Mouse (Mus musculus): Measurements from ENCODE around the gene Cecr2. TPM values are rescaled to one million over a fixed set of nuclear protein-coding genes. Genes with fewer than 3 reads are reported as not detected.
A peak's percentile ranks its signal among the peaks of the same experiment; 100 is the strongest.

The Cecr2 gene
- polyA plus RNA-seq, 1 experiment from 2014 or later, result 4.0 TPM

- H3K27ac ChIP-seq (ENCODE audit: low read length), result no peak overlapping the region
- H3K4me2 ChIP-seq (ENCODE audit: low read length), result no peak overlapping the region
- no peak overlapping the region for H3K4me3 ChIP-seq (replicated peaks; ENCODE audit: low read length)
- H3K9ac ChIP-seq (replicated peaks; ENCODE audit: low read depth, low read length), result no peak overlapping the region
- H3K4me1 ChIP-seq (replicated peaks; ENCODE audit: control insufficient read depth, insufficient read depth, low read length), result no peaks in the 10 kb centered on the region
- no peaks in the 10 kb centered on the region for H3K9me3 ChIP-seq (ENCODE audit: control insufficient read depth, low read length)
- ATAC-seq, result no peak
- H3K27me3 ChIP-seq (replicated peaks; ENCODE audit: control insufficient read depth, insufficient read depth, low read length), result no peaks in the 10 kb centered on the region
- H3K36me3 ChIP-seq (ENCODE audit: control insufficient read depth, insufficient read depth), result peaks cover 3% of the 10 kb centered on the region; the same call in 1 of the 2 replicates
- WGBS, result 82% methylated on average over 2 of the region's 2 CpGs
Measured at GRCm38 (mm10) chr6:120743130-120743529, 77.0 kb downstream of the Cecr2 start.

GRCm38 (mm10) chr6:120744266-120744665 is 78.1 kb downstream of the Cecr2 start:
- 92% methylated on average over 7 of the region's 7 CpGs for WGBS
- Histone ChIP-seq H3K27ac (ENCODE audit: low read length) (no peak overlapping the region), H3K36me3 (ENCODE audit: control insufficient read depth, insufficient read depth) (no peaks in the 10 kb centered on the region), H3K27me3 (replicated peaks; ENCODE audit: control insufficient read depth, insufficient read depth, low read length) (no peaks in the 10 kb centered on the region), H3K9ac (replicated peaks; ENCODE audit: low read depth, low read length) (no peak overlapping the region), H3K4me2 (ENCODE audit: low read length) (no peak overlapping the region), H3K4me3 (replicated peaks; ENCODE audit: low read length) (no peak overlapping the region), H3K9me3 (ENCODE audit: control insufficient read depth, low read length) (no peaks in the 10 kb centered on the region), H3K4me1 (replicated peaks; ENCODE audit: control insufficient read depth, insufficient read depth, low read length) (no peaks in the 10 kb centered on the region)
- ATAC-seq, result no peak

GRCm38 (mm10) chr6:120746416-120746815 is 80.2 kb downstream of the Cecr2 start:
- no peak for ATAC-seq
- Histone ChIP-seq H3K36me3 (ENCODE audit: control insufficient read depth, insufficient read depth) (peaks cover 2% of the 10 kb centered on the region; the same call in 1 of the 2 replicates), H3K4me2 (ENCODE audit: low read length) (no peak overlapping the region), H3K9me3 (ENCODE audit: control insufficient read depth, low read length) (no peaks in the 10 kb centered on the region), H3K9ac (replicated peaks; ENCODE audit: low read depth, low read length) (no peak overlapping the region), H3K4me1 (replicated peaks; ENCODE audit: control insufficient read depth, insufficient read depth, low read length) (no peaks in the 10 kb centered on the region), H3K27ac (ENCODE audit: low read length) (no peak overlapping the region), H3K27me3 (replicated peaks; ENCODE audit: control insufficient read depth, insufficient read depth, low read length) (no peaks in the 10 kb centered on the region), H3K4me3 (replicated peaks; ENCODE audit: low read length) (no peak overlapping the region)
- WGBS, result 91% methylated on average over 2 of the region's 2 CpGs

- no peak overlapping the region for H3K4me2 ChIP-seq (ENCODE audit: low read length)
- WGBS, result 91% methylated on average over 2 of the region's 2 CpGs
- H3K27ac ChIP-seq (ENCODE audit: low read length), result no peak overlapping the region
- H3K4me1 ChIP-seq (replicated peaks; ENCODE audit: control insufficient read depth, insufficient read depth, low read length), result no peaks in the 10 kb centered on the region
- no peak for ATAC-seq
- no peaks in the 10 kb centered on the region for H3K27me3 ChIP-seq (replicated peaks; ENCODE audit: control insufficient read depth, insufficient read depth, low read length)
- H3K4me3 ChIP-seq (replicated peaks; ENCODE audit: low read length), result no peak overlapping the region
- no peaks in the 10 kb centered on the region for H3K9me3 ChIP-seq (ENCODE audit: control insufficient read depth, low read length)
- no peak overlapping the region for H3K9ac ChIP-seq (replicated peaks; ENCODE audit: low read depth, low read length)
- peaks cover 24% of the 10 kb centered on the region for H3K36me3 ChIP-seq (ENCODE audit: control insufficient read depth, insufficient read depth)
Measured at GRCm38 (mm10) chr6:120761151-120761550, 95.0 kb downstream of the Cecr2 start.

GRCm38 (mm10) chr6:120769972-120770371 is 103.8 kb downstream of the Cecr2 start:
- Histone ChIP-seq H3K27me3 (replicated peaks; ENCODE audit: control insufficient read depth, insufficient read depth, low read length) (no peaks in the 10 kb centered on the region), H3K4me3 (replicated peaks; ENCODE audit: low read length) (no peak overlapping the region), H3K4me2 (ENCODE audit: low read length) (no peak overlapping the region), H3K9me3 (ENCODE audit: control insufficient read depth, low read length) (no peaks in the 10 kb centered on the region), H3K9ac (replicated peaks; ENCODE audit: low read depth, low read length) (no peak overlapping the region), H3K4me1 (replicated peaks; ENCODE audit: control insufficient read depth, insufficient read depth, low read length) (peaks cover 12% of the 10 kb centered on the region), H3K27ac (ENCODE audit: low read length) (no peak overlapping the region), H3K36me3 (ENCODE audit: control insufficient read depth, insufficient read depth) (peaks cover 6% of the 10 kb centered on the region)
- ATAC-seq, result no peak
- 79% methylated on average over 1 of the region's 1 CpGs for WGBS

GRCm38 (mm10) chr6:120771366-120771765 is 105.2 kb downstream of the Cecr2 start:
- H3K4me2 ChIP-seq (ENCODE audit: low read length), result no peak overlapping the region
- WGBS, result 80% methylated on average over 1 of the region's 1 CpGs

GRCm38 (mm10) chr6:120772025-120772424 is 105.9 kb downstream of the Cecr2 start:
- Histone ChIP-seq H3K4me1 (replicated peaks; ENCODE audit: control insufficient read depth, insufficient read depth, low read length) (peaks cover 12% of the 10 kb centered on the region), H3K9ac (replicated peaks; ENCODE audit: low read depth, low read length) (no peak overlapping the region), H3K36me3 (ENCODE audit: control insufficient read depth, insufficient read depth) (0 out of 2 replicates have a peak, but pooled peaks cover 2% of the 10 kb centered on the region), H3K4me3 (replicated peaks; ENCODE audit: low read length) (no peak overlapping the region), H3K9me3 (ENCODE audit: control insufficient read depth, low read length) (no peaks in the 10 kb centered on the region), H3K27ac (ENCODE audit: low read length) (no peak overlapping the region), H3K4me2 (ENCODE audit: low read length) (no peak overlapping the region), H3K27me3 (replicated peaks; ENCODE audit: control insufficient read depth, insufficient read depth, low read length) (no peaks in the 10 kb centered on the region)
- ATAC-seq, result no peak

More at GRCm38 (mm10) chr6:120771366-120771765, 105.2 kb downstream of the Cecr2 start:
- Histone ChIP-seq H3K9me3 (ENCODE audit: control insufficient read depth, low read length) (no peaks in the 10 kb centered on the region), H3K27me3 (replicated peaks; ENCODE audit: control insufficient read depth, insufficient read depth, low read length) (no peaks in the 10 kb centered on the region), H3K9ac (replicated peaks; ENCODE audit: low read depth, low read length) (no peak overlapping the region), H3K27ac (ENCODE audit: low read length) (no peak overlapping the region), H3K36me3 (ENCODE audit: control insufficient read depth, insufficient read depth) (peaks cover 2% of the 10 kb centered on the region; the same call in 1 of the 2 replicates), H3K4me1 (replicated peaks; ENCODE audit: control insufficient read depth, insufficient read depth, low read length) (peaks cover 12% of the 10 kb centered on the region), H3K4me3 (replicated peaks; ENCODE audit: low read length) (no peak overlapping the region)
- ATAC-seq, result no peak

- WGBS, result 12% methylated on average over 5 of the region's 5 CpGs
- Histone ChIP-seq H3K9me3 (ENCODE audit: control insufficient read depth, low read length) (no peaks in the 10 kb centered on the region), H3K9ac (replicated peaks; ENCODE audit: low read depth, low read length) (0 out of 2 replicates have a peak within 1 kb of the TSS, but pooled peaks have one; percentile 2), H3K4me3 (replicated peaks; ENCODE audit: low read length) (no peak within 1 kb of the TSS), H3K4me1 (replicated peaks; ENCODE audit: control insufficient read depth, insufficient read depth, low read length) (peaks cover 12% of the 10 kb centered on the region), H3K27me3 (replicated peaks; ENCODE audit: control insufficient read depth, insufficient read depth, low read length) (no peaks in the 10 kb centered on the region), H3K4me2 (ENCODE audit: low read length) (no peak within 1 kb of the TSS), H3K27ac (ENCODE audit: low read length) (peak within 1 kb of the TSS; percentile 43), H3K36me3 (ENCODE audit: control insufficient read depth, insufficient read depth) (0 out of 2 replicates have a peak, but pooled peaks cover 2% of the 10 kb centered on the region)
- peak; percentile 93 for ATAC-seq
Measured at GRCm38 (mm10) chr6:120773149-120773628, 107.0 kb downstream of the Cecr2 start, which contains the start of gene Slc25a18. Gene Slc25a18, plus strand, starts transcription at chr6:120773578.

- 0 out of 2 replicates have a peak, but pooled peaks cover 2% of the 10 kb centered on the region for H3K36me3 ChIP-seq (ENCODE audit: control insufficient read depth, insufficient read depth)
- H3K4me2 ChIP-seq (ENCODE audit: low read length), result no peak overlapping the region
- peaks cover 12% of the 10 kb centered on the region for H3K4me1 ChIP-seq (replicated peaks; ENCODE audit: control insufficient read depth, insufficient read depth, low read length)
- 34% methylated on average over 6 of the region's 6 CpGs for WGBS
- peak; percentile 41 for ATAC-seq
- no peaks in the 10 kb centered on the region for H3K9me3 ChIP-seq (ENCODE audit: control insufficient read depth, low read length)
- no peaks in the 10 kb centered on the region for H3K27me3 ChIP-seq (replicated peaks; ENCODE audit: control insufficient read depth, insufficient read depth, low read length)
- peak overlapping the region; percentile 43 for H3K27ac ChIP-seq (ENCODE audit: low read length)
- H3K4me3 ChIP-seq (replicated peaks; ENCODE audit: low read length), result no peak overlapping the region
- no peak overlapping the region for H3K9ac ChIP-seq (replicated peaks; ENCODE audit: low read depth, low read length)
Measured at GRCm38 (mm10) chr6:120773763-120774162, 107.6 kb downstream of the Cecr2 start.

GRCm38 (mm10) chr6:120776286-120776685 is 110.1 kb downstream of the Cecr2 start:
- WGBS, result 88% methylated on average over 3 of the region's 3 CpGs
- no peak overlapping the region for H3K9ac ChIP-seq (replicated peaks; ENCODE audit: low read depth, low read length)
- no peaks in the 10 kb centered on the region for H3K27me3 ChIP-seq (replicated peaks; ENCODE audit: control insufficient read depth, insufficient read depth, low read length)
- no peak for ATAC-seq
- no peaks in the 10 kb centered on the region for H3K9me3 ChIP-seq (ENCODE audit: control insufficient read depth, low read length)
- no peak overlapping the region for H3K4me3 ChIP-seq (replicated peaks; ENCODE audit: low read length)
- no peak overlapping the region for H3K27ac ChIP-seq (ENCODE audit: low read length)
- no peak overlapping the region for H3K4me2 ChIP-seq (ENCODE audit: low read length)
- peaks cover 12% of the 10 kb centered on the region for H3K4me1 ChIP-seq (replicated peaks; ENCODE audit: control insufficient read depth, insufficient read depth, low read length)
- H3K36me3 ChIP-seq (ENCODE audit: control insufficient read depth, insufficient read depth), result no peaks in the 10 kb centered on the region
